In genomic region chr1:137464971-137465370, GRCm38 (mm10) we compare ENCODE assay signal across 16 mouse cellular contexts.
"Had no signal": no experiment of that assay in that cellular context is flagged by ENCODE, and none has a peak within 500 bp of the region (broad histone marks: within the 10 kb centered on the region; RNA-seq: fewer than 3 reads in every experiment).

No protein-coding gene starts in this region.

- H3K36me3 ChIP-seq: neural tube, embryonic 12.5 days; neural tube, embryonic 13.5 days; neural tube, embryonic 15.5 days; stomach, embryonic 15.5 days had no signal

- H3K9me3 ChIP-seq: neural tube, embryonic 12.5 days; neural tube, embryonic 13.5 days; neural tube, embryonic 15.5 days; stomach, embryonic 15.5 days had no signal

- H3K9ac ChIP-seq: neural tube, embryonic 12.5 days; neural tube, embryonic 13.5 days; neural tube, embryonic 15.5 days; stomach, embryonic 15.5 days had no signal

- H3K4me2 ChIP-seq: neural tube, embryonic 12.5 days; neural tube, embryonic 13.5 days; neural tube, embryonic 15.5 days; stomach, embryonic 15.5 days had no signal

- H3K4me3 ChIP-seq: neural tube, embryonic 12.5 days; neural tube, embryonic 13.5 days; neural tube, embryonic 15.5 days; stomach, embryonic 15.5 days had no signal

- H3K27me3 ChIP-seq: neural tube, embryonic 12.5 days; neural tube, embryonic 13.5 days; neural tube, embryonic 15.5 days; stomach, embryonic 15.5 days had no signal

- DNase-seq: right cerebral cortex, adult 18-20 months; right cerebral cortex, postnatal 14 days; right cerebral cortex, postnatal 25 days; right cerebral cortex, postnatal 4 days; spleen, adult 18-20 months; thymus, adult 18-20 months; thymus, adult 2 months; thymus, postnatal 14 days; thymus, postnatal 25 days; thymus, postnatal 36 days; thymus, postnatal 4 days had no signal

- H3K27ac ChIP-seq: neural tube, embryonic 12.5 days; neural tube, embryonic 13.5 days; neural tube, embryonic 15.5 days; stomach, embryonic 15.5 days; stomach, postnatal 0 days had no signal

- H3K4me1 ChIP-seq: neural tube, embryonic 12.5 days; neural tube, embryonic 13.5 days; neural tube, embryonic 15.5 days; stomach, embryonic 15.5 days had no signal
